Mouse (Mus musculus): Measurements from ENCODE around the gene Gpr135.

DNA sequence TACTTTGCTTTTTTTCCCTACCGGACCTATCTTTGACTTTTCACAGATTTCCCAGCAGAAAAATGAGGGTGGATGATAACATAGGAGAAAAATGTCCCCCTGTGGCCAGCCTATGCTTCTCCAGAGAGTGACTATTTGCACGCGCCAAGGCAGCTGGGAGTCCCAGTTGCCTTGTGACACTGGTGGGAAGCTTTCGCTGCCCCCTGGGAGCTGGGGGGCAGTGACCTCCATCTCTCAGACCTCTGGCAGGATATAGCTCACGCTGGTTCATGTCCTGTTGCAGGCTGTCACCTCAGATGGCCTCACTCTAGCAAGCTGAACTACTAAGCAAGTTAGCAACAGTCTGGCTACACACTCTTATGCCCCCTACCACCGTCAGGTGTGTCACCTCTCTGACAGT is 39.1 kb downstream of the Gpr135 start:
- TF ChIP-seq GATA1 (IDR thresholded peaks at IDR 0.05; ENCODE audit: borderline replicate concordance, low read length) (no peak), FLI1 (IDR thresholded peaks at IDR 0.05; ENCODE audit: low read length) (no peak)
